Mouse (Mus musculus) cortical plate, adult 2 months (tissue): ENCODE data around the gene Dbh.

ENCODE experiments used
- CTCF ChIP-seq: fragments of 200-500 bp; IDR thresholded peaks from 2 replicates; pipeline ENCODE4 v1.5.1; 2011; ENCODE audit warnings: mild to moderate bottlenecking, control low read depth, low read length; ENCODE audit not compliant: insufficient read depth; ENCODE audit errors: extremely low read depth
- POLR2A ChIP-seq: fragments of 200-500 bp; IDR thresholded peaks from 2 replicates; pipeline ENCODE4 v1.6.1; 2011; ENCODE audit warnings: mild to moderate bottlenecking, low read length, control low read depth; ENCODE audit not compliant: insufficient read depth; ENCODE audit errors: extremely low read depth

- TF ChIP-seq CTCF (peak; percentile 30; the same call in 1 of the 2 replicates), POLR2A (no peak)
These were observed 63.9 kb downstream of the Dbh start for GRCm38 (mm10) chr2:27228809-27229480.
